Mouse (Mus musculus) layer of hippocampus, adult 9-10 months (tissue): ENCODE data around the gene Ccdc117.
"Not testable (repeated sequence)": the region's sequence is repeated elsewhere in the genome, so short reads cannot be mapped to it uniquely, and the experiment has no call there.

Experiments used
- DNase-seq: peaks from one replicate; pipeline ENCODE4 v3.0.0; 2022; ENCODE audit warnings: low spot score

Gene Ccdc117

DNA sequence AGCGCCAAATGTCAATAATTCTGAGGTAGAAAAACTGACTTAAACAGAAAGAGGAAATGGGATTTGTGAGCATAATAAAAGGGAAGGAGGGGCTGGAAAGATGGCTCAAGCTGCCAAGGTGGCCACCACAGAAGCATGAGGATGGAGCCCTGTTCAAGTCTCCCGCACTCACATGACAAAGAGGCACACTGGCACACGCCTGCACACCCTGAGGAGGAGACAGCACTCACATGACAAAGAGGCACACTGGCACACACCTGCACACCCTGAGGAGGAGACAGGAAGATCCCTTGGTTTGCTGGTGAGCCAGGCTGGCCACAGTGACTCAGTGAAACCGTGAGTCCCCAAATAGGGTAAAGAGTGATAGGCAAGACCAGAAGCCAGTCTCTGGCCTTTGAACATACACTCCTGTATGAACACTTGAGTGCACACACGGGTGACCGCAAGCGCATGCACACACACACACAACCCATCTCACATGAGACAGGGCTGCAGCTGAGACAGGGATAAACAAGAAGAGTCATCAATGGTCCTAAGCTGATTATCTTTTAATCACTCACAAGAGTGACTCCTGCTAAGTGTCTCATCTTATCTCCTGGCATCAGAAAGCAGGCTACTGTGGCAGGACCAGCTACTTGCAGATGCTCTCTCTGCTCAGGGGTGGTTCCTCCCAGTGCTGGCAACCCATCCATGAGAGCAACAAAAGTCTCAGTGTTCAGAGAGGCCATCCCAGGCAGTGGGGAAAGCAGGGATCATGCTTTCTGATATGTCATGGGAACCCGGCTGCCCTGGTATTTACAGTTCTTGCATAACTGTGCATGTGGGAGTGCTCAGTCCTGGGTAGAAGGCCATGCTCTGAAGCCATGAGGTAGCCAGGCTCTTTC lies 32.5 kb downstream of the Ccdc117 start:
- DNase-seq = no peak

DNA sequence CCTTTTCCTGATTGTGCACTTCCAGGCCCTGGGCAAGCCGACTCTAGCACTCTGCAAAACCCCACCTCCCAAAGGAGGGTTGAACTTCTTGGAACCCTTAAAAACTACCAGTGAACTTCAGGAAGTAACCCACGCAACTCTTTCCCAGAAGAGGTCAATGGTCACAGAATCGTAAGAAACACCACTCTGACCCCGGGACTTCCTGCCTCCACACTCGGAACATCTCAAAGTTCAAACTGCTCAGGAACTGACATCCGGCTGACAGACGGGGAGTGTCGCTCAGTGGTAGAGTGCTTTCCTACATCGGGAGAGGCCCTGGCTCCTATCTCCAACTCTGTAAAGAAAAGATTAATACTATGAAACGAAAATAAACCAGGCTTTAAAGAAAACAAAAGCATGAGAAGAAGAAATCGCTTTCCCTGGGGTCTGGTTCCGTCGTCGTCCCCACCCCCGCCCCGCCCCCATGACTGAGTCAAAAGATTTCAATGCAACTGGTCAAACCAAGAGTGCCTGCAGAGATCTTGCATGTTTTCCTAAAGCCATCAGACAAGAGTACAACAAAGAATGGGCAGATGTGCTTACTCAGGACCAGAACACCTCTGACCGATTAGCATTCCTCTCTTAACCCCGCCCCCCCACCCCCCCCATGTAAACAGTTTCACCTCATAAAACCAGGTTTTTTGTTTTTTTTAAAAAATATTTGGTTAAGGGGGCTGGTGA lies 36.0 kb downstream of the Ccdc117 start:
- no peak for DNase-seq

DNA sequence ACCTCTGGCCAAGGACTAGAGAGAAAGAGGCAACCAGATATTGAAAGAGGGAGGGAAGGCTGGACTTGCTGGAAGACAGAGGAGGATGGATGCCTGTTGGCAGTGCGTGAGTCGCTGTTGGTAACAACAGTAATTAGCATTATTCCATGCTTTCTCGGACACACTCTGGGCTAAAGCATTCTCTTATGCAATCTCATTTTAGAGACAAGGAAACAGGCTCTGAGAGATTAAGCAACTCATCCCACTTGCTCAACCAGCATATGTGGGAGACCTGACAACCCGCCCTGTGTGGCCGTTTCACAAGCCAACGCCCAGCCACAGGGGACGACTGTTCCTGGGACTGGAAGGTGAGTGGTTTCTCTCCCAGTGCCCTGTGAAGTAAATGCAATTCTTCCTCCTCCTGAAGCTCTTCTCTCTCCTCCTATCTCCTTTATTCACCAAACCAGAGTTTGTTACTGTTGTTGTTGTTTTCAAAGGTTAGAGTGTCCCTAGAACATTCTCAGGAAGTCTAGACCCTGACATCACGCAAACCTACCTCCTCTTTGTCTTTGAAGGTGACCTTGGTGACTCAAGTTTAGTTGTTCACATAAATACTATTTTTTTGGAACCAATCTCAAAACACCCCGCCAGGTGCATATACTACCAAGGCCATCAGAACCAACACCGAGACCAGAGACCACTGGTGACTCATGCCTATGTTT lies 39.5 kb downstream of the Ccdc117 start:
- no peak for DNase-seq

DNA sequence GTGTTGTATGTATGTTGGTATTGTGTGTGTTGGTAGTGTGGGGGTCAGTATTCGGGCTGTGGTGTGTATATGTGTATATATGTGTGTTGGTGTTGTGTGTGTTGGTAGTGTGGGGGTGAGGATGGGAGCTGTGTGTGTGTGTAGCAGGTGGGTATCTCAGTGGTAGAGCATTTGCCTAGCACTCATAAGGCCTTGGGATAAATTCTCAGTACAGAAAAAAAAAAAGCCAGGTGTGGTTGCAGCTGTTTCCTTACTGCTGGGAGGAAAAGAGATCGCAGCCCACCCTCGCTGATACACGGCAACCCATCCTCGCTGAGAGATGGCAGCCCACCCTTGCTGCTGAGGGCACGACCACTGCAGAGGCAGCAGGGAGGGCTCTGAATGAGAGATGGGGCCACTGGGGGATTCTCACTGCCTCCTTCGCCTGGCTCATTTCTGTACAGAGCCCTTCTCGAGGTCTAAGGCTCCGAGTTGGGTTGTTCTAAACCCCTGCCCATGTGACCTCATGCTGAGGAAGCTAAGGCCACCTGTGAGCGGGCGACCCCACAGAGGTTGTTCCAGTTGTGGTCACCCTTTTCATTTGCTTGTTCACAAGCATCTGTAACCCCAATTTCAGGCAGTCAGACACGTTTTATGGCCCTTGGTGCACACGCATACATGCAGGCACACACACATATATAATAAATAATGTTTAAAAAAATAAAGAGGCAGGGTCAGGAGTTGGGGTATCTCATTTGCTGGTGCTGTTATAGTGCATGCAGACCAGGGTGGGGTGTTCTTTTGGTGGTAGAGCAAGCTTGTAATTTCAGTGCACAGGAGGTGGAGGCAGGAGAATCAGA lies 40.9 kb downstream of the Ccdc117 start:
- DNase-seq = no peak

DNA sequence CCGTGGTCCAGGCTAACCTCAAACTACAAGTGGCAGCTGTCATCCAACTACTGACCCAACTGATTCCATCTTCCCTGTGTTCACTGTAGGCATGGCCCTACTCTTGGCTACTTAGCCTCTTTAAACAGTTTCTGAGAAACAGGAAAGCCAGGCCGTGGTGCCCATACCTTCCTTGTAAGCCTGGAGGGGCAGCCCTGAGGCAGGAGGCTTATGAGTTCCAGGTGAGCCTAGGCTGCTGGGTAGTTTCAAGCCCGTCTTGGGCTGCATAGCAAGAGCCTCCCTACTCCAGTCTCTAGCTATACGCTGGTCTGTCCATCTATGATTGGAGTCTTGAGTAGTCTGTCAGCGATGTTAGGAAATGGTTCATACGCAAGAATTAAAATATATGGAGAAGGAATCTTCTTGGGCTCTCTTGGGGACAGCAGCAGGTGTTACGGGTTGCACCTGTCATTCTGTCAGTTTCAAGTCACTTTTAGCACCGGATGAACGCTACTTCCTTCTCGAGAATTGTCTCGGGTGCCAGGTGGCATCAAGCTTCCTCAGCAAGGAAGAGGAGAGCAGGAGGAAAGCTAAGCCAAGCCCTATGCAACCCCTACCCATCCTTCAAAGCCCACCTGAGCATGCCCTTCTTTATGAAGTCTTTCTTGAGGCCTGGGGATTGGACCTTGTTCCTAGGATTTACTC lies 41.9 kb downstream of the Ccdc117 start:
- no peak for DNase-seq

DNA sequence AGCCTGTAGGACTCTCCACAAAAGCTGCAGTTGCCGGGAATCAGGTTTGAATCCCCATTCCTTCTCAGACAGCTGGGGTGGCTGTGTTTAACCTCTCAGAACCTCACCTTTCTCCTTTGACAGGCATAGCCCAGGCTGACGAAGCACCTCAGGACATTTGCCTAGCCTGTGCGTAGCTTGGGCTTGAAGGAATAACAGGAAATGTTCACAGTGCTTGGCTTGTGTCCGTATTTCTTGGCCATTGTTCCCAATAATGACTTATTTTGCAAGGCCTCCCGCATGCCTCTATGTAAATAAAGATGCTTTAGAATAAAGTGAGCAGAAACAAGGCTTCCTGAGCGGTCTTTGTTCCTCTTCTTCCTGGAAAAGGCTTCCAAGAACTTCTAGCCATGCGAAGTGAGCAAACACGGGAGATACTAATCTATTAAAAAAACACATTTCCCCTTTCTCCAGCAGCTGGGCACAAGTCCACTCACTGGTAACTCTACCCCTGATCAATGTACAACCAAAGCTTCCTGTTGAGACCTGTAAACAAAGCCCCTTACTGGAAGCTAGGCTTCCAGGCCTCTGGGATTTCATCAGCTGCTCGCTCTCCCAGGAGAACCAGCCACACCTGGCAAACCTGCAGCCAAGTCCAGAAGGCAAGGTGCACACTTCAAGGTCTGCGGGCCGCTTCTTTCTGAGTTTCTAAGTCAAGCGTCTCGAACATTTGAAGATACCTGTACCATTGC lies 42.9 kb downstream of the Ccdc117 start:
- DNase-seq = no peak

DNA sequence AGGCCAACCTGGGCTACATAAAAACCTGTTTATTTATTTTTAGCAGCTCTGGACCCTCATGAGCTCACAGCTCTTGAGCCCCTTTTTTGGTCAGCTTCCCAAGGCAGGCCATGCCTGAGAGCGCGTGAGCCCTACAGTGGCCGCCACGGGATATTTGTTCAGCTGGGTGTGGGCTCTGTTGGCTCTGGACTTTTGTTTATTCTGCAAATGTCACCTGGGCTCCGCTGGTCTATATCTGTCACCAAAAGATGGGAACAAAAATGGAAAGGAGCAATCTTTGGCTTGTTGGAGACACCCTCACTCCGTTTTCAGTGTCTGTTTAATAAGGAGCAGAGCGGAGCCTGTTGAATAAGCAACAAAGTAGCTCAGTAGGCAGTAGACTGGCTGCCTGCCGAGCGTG lies 43.6 kb downstream of the Ccdc117 start:
- no peak for DNase-seq

DNA sequence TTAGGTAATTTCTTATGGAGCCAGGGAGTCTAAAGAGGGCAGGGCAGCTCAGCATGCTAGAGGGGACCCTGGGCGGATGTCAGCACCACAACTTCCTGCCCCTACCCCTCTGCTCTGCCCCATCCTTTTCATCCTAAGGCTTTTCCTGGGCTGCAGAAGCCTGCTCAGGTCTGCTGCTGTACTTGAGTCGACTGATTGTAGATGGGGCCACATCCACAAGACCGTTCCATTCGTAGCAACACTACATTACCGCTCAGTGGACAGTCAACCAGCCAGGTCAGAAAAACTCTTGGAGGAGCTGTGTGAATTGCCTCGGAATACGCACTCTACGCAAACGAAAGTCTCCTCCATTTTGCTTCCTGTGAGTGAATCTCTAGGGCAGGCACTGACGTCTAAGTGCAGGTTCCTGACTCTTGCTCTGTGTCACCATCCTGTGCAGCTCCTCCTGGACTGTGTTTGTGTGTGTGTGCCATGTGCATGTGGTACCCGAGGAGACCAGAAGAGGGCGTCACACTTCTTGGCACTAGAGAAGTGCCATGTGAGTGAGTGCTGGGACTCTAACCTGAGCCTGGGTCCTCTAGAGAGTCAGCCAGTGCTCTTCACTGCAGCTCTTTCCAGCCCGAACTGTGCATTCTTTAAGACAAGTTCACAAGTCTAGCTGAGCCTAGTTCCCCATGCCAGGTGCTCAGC lies 45.3 kb downstream of the Ccdc117 start:
- no peak for DNase-seq

DNA sequence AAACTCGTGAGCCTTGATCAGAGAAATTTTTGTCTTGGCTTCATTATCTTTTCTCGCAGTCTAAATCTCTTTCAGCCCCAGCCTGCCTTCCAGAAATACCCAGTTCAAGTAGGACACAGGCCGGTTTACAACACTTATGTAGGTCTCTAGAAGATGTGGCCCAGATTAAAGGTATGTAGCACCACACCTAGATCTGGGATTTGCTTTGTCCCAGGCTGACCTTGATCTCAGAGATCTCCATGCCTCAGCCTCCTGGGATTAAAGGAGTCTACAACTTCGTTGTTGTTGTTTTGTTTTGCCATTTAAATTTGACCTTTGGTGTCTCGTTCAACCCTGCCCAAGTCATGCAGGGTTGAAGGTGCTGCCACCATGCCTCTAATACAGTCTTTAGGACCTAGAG lies 46.1 kb downstream of the Ccdc117 start:
- DNase-seq = no peak

DNA sequence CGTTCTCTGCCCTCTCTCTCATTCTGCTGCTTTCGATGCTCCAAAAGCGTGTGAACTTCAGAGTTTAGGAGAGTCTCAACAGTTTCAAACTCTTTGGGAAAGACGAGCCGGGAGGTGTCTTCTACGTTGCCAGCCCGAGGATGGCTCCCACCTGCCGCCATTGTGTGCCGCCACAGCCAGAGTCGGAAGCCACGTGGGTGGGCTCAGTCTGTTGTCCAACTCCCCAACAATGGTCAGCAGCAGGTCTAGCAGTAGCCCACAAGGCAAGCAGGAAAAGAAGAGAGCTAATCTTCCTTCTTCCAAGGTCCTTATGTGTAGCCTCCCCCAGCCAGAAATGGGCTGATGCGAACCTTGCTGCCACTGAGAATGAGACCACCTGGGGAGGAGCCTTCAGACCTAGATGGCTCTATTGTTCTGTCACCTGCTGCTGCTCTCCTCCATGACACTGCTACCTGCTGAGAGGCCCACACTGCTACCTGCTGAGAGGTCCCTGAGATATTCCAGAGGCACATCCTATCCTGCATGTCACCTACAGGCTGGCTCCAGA lies 46.6 kb downstream of the Ccdc117 start:
- DNase-seq = no peak

DNA sequence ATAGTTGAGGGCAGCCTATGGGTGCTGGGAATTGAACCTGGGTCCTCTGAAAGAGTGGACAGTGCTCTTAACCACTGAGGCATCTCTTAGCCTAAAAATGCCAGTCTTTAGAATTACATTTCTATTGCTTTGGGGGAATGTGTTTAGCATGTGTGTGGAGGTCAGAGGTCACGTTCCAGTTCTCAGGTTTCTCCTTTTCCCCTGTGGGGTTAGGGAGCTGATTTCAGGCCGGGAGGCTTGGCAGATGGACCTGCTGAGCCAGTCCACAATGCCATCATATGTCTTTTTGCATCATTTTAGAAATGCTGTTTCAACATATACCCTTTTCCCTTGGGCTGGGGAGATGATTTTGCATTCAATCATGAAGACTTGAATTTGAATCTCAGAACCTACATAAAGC lies 48.1 kb downstream of the Ccdc117 start:
- DNase-seq = no peak

DNA sequence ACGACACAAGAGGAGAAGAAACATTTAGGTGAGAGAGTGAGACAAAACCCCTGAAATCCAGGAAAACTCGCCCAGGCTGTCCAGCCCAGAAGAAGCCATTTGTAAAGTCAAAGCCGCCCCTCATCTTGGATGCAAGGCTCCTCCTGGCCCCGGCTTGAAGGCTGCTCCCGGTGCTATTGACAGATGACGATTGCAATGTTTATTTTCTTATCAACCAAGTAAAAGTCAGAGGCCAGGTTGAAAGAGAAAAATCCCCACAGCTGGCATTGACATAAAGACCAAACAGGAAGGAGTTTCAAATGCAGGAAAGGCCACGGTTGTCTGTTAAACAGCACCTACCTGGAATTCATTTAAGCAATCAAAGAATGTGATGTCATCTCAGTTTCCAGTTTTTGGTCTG lies 50.1 kb downstream of the Ccdc117 start:
- DNase-seq = no peak

DNA sequence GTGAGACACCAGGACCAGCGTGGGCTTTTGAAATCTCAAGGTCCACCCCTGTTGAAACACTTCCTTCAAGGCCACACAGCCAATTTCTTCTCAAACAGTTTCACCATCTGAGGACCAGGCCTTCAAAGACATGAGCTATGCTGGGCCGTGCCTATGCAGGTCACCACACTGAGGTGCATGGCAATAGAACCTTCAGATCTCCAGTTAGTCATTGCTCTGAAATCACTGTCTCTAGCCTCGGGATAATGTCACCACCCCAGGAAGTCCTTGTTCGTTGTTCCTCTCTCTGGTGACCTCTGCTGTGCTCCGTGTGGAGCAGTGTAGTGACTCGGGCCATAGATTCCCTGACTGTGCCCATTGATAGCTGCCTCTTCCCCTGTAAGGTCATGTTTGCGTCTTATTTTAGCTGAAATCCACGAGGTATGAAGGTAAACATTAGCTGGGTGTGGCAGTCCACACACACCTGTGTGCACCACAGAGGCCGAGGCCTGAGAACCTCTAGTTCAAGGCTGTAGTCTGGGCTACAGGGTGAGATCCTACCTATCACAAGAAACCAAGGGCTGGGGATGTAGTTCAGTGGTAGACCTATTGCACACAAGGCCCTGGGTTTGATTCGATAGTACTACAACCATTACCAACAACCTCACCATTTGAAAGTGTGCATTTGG lies 50.9 kb downstream of the Ccdc117 start:
- DNase-seq = no peak

DNA sequence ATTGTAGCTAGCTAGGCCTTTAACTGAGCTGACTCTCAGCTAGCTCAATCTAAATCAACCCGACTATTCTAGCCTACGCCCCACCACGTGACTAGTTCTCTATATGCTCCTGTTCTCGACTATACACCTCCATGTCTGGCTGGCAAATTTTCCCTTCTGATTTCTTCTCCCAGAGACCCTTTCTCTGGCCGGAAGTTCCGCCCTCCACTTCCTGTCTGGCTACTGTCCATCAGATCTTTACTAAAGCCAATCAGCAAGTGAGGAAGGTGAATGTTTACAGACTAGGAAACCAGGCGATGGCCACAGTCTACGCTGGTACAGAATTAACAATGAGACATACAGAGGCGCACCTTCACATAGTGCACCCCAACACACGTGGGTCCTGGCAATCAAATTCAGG lies 52.6 kb downstream of the Ccdc117 start:
- not testable (repeated sequence) for DNase-seq

DNA sequence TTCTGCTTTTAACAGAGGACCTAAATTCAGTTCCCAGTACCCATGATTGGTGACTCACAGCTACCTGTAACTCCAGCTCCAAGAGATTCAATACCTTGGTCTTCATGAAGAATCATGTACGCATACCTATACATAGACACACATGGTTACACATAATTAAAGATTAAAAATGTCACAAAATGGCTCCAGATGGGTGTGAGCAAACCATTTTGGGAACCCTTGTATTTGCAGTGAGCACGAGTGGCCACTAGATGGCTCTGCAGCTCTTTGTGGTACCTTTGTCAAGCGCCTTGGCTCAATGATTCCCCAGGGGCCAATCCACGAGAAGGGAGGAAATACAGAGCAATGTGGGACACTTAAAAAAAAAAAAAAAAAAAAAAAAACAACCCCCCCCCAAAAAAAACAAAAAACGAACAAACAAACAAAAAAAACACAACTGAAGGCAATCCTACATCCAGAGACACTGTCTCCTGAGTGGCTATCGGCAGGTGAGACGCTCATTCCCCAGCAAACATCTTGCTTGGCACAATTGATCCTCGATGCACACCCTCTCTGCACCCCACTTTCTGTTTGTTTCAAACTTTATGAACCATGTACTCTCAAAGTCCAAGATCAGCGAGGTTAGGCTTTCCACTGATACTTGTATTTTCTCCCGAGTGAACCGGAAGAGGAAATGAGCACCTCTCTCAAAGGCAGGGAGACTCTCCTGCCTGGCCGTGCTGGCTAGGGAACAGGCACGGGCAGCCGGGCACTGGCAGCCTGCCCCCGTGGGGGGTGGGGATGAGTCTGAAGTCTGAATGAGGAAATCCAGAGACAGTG lies 56.6 kb downstream of the Ccdc117 start:
- DNase-seq = peak; percentile 90

DNA sequence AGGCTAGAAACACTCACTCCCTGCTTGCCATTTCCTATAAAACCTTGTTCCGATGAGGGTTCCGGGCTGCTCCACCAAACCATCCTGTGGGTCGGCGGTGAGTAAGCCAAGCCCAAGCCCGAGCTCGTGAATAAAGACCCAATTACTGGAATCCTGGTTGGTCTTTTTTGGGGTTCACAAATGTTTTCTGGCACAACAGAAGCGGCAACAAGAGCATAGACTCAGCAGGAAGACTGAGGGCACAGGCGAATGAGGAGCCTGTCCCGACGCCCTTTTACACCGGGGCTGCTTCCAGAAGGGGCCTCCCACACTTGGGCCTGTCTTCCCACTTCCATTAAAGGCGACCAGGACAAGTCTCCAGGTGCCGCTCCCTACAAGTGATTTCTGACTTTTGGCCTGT lies 59.4 kb downstream of the Ccdc117 start:
- DNase-seq = no peak
